Mouse (Mus musculus): ENCODE results near the gene St6galnac4. TPM values are rescaled to one million over a fixed set of nuclear protein-coding genes. Genes with fewer than 3 reads are reported as not detected.
A peak's percentile ranks its signal among the peaks of the same experiment; 100 is the strongest.

Gene St6galnac4
- polyA plus RNA-seq, 1 experiment from 2014 or later = 33.1 TPM

DNA sequence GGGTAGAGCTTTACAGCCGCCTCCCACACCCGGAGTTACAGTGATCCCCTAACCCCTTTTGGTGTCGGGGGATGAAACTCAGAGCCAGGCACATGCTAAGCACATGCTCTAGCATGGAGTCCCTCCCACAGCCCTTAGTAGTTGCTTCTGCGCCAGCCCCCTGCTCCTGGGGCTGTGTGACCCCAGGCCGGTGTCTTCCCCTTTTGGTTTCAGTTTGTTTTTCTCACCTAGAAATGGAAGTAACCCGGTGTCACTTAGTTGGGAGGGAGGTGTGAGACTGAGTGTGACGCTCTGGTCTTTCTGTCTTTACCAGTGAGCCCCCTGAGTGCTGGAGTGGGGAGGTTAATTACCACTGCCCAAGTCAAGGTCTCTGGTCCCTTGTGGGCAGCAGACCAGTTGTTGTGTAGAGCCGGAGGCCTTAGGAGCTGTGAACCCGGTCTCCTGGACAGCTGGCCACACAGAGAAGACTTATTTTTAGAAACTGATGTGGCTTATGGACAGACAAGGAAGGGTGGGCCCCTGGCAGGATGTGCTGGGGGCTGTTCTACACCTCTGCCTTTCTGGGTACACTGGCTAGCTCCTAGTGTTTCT lies 931 bp downstream of the St6galnac4 start:
- H3K4me2 ChIP-seq = peak overlapping the region; percentile 75
- no peaks in the 10 kb centered on the region for H3K9me3 ChIP-seq
- peak overlapping the region; percentile 67 for H3K4me3 ChIP-seq
- no peak for ATAC-seq (ENCODE audit: insufficient number of reproducible peaks, insufficient read depth, low FRiP score, low TSS enrichment, low read depth)
- peaks cover 5% of the 10 kb centered on the region for H3K27me3 ChIP-seq
- 32% methylated on average over 9 of the region's 9 CpGs for WGBS
- peak overlapping the region; percentile 39; the same call in 1 of the 2 replicates for H3K27ac ChIP-seq
- peaks cover 32% of the 10 kb centered on the region for H3K4me1 ChIP-seq
- H3K9ac ChIP-seq = peak overlapping the region; percentile 77
- H3K36me3 ChIP-seq = peaks cover 13% of the 10 kb centered on the region

DNA sequence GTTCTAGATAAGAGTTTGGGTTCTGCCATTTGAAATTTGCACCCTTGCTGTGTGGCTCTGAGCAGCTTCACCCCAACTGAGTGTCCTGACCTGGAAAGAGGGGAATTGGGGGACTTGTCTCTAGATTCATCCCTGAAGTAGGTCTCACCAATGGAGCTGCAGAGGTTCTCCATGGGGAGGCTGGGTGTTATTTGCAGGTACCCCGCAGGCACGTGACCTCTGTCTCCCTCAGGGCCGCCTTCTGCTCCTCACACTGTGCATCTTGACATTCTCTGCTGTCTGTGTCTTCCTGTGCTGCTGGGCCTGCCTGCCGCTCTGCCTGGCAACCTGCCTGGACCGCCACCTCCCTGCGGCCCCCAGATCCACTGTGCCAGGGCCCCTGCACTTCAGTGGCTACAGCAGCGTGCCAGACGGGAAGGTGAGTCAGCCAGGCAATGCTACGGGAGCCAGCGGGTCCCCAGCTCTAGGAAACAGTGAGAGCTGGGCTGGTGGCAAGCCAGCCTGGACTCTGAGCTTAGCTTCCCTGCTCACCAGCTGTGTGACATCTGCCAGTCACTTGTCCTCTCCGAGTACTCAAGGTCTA lies 2.4 kb downstream of the St6galnac4 start:
- 64% methylated on average over 11 of the region's 11 CpGs for WGBS
- Histone ChIP-seq H3K9me3 (no peaks in the 10 kb centered on the region), H3K4me3 (no peak overlapping the region), H3K4me1 (peaks cover 27% of the 10 kb centered on the region), H3K36me3 (peaks cover 25% of the 10 kb centered on the region), H3K9ac (no peak overlapping the region), H3K27me3 (no peaks in the 10 kb centered on the region), H3K4me2 (peak overlapping the region; percentile 75), H3K27ac (no peak overlapping the region)
- no peak for ATAC-seq (ENCODE audit: insufficient number of reproducible peaks, insufficient read depth, low FRiP score, low TSS enrichment, low read depth)

- Histone ChIP-seq H3K36me3 (peaks cover 34% of the 10 kb centered on the region), H3K4me3 (no peak overlapping the region), H3K9ac (no peak overlapping the region), H3K4me2 (no peak overlapping the region), H3K4me1 (peaks cover 27% of the 10 kb centered on the region), H3K27ac (no peak overlapping the region), H3K27me3 (no peaks in the 10 kb centered on the region), H3K9me3 (no peaks in the 10 kb centered on the region)
- ATAC-seq (ENCODE audit: insufficient number of reproducible peaks, insufficient read depth, low FRiP score, low TSS enrichment, low read depth) = no peak
- 73% methylated on average over 10 of the region's 10 CpGs for WGBS
Observed at GRCm38 (mm10) chr2:32590224-32590623, 3.3 kb downstream of the St6galnac4 start.

- H3K4me1 ChIP-seq = peaks cover 27% of the 10 kb centered on the region
- ATAC-seq (ENCODE audit: insufficient number of reproducible peaks, insufficient read depth, low FRiP score, low TSS enrichment, low read depth) = no peak
- 69% methylated on average over 6 of the region's 6 CpGs for WGBS
Observed at GRCm38 (mm10) chr2:32591249-32591648, 4.4 kb downstream of the St6galnac4 start.

DNA sequence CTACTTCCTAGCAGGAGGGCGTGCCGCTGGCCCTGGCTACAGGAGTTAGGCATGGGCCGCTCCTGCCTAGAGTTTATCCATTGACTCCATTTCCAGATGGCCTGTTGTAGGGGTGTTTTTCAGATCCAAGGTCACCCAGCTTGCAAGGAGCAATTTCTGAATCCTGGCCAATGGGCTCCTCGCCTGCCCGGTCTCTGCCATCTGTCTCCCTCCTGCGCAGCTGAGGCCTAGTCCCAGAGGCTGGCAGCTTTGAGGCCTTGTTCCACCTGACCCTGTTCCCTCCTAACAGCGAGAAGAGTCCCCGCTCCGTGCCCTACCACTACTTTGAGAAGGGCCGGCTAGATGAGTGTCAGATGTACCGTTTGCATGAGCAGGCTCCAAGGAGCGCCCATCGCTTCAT lies 9.8 kb downstream of the St6galnac4 start:
- H3K36me3 ChIP-seq = peaks cover 46% of the 10 kb centered on the region
- no peak overlapping the region for H3K9ac ChIP-seq
- H3K4me2 ChIP-seq = no peak overlapping the region
- H3K27me3 ChIP-seq = no peaks in the 10 kb centered on the region
- H3K27ac ChIP-seq = no peak overlapping the region
- no peak for ATAC-seq (ENCODE audit: insufficient number of reproducible peaks, insufficient read depth, low FRiP score, low TSS enrichment, low read depth)
- no peak overlapping the region for H3K4me3 ChIP-seq
- 93% methylated on average over 13 of the region's 13 CpGs for WGBS
- no peaks in the 10 kb centered on the region for H3K9me3 ChIP-seq
- H3K4me1 ChIP-seq = peaks cover 10% of the 10 kb centered on the region

More at GRCm38 (mm10) chr2:32591249-32591648, 4.4 kb downstream of the St6galnac4 start:
- H3K27me3 ChIP-seq = no peaks in the 10 kb centered on the region
- H3K4me3 ChIP-seq = no peak overlapping the region
- H3K27ac ChIP-seq = no peak overlapping the region
- no peaks in the 10 kb centered on the region for H3K9me3 ChIP-seq
- H3K9ac ChIP-seq = no peak overlapping the region
- H3K4me2 ChIP-seq = no peak overlapping the region
- peaks cover 42% of the 10 kb centered on the region for H3K36me3 ChIP-seq

- 90% methylated on average over 5 of the region's 5 CpGs for WGBS
- no peak for ATAC-seq (ENCODE audit: insufficient number of reproducible peaks, insufficient read depth, low FRiP score, low TSS enrichment, low read depth)
- Histone ChIP-seq H3K27me3 (no peaks in the 10 kb centered on the region), H3K4me3 (no peak overlapping the region), H3K9me3 (no peaks in the 10 kb centered on the region), H3K4me2 (no peak overlapping the region), H3K4me1 (peaks cover 15% of the 10 kb centered on the region), H3K27ac (no peak overlapping the region), H3K36me3 (peaks cover 46% of the 10 kb centered on the region), H3K9ac (0 out of 2 replicates have a peak overlapping the region, but pooled peaks have one; percentile 11)
Observed at GRCm38 (mm10) chr2:32597248-32597647, 10.4 kb downstream of the St6galnac4 start.

GRCm38 (mm10) chr2:32597699-32598098 lies 10.8 kb downstream of the St6galnac4 start:
- Histone ChIP-seq H3K36me3 (peaks cover 46% of the 10 kb centered on the region), H3K27ac (no peak overlapping the region), H3K9me3 (no peaks in the 10 kb centered on the region), H3K9ac (no peak overlapping the region), H3K4me3 (no peak overlapping the region), H3K4me2 (no peak overlapping the region), H3K4me1 (peaks cover 19% of the 10 kb centered on the region), H3K27me3 (no peaks in the 10 kb centered on the region)
- WGBS = 86% methylated on average over 5 of the region's 5 CpGs
- ATAC-seq (ENCODE audit: insufficient number of reproducible peaks, insufficient read depth, low FRiP score, low TSS enrichment, low read depth) = no peak

GRCm38 (mm10) chr2:32598506-32598905 lies 11.6 kb downstream of the St6galnac4 start:
- no peaks in the 10 kb centered on the region for H3K27me3 ChIP-seq
- H3K9ac ChIP-seq = no peak overlapping the region
- no peaks in the 10 kb centered on the region for H3K9me3 ChIP-seq
- H3K4me1 ChIP-seq = peaks cover 19% of the 10 kb centered on the region
- H3K4me3 ChIP-seq = no peak overlapping the region
- H3K27ac ChIP-seq = no peak overlapping the region
- WGBS = 89% methylated on average over 8 of the region's 8 CpGs
- ATAC-seq (ENCODE audit: insufficient number of reproducible peaks, insufficient read depth, low FRiP score, low TSS enrichment, low read depth) = no peak
- peaks cover 43% of the 10 kb centered on the region for H3K36me3 ChIP-seq
- H3K4me2 ChIP-seq = no peak overlapping the region

GRCm38 (mm10) chr2:32599409-32599808 lies 12.5 kb downstream of the St6galnac4 start, which contains the start of gene St6galnac6:
TSS of gene St6galnac6 (plus strand) at chr2:32599709.
- ATAC-seq (ENCODE audit: insufficient number of reproducible peaks, insufficient read depth, low FRiP score, low TSS enrichment, low read depth) = no peak
- peaks cover 19% of the 10 kb centered on the region for H3K4me1 ChIP-seq
- 99% methylated on average over 3 of the region's 3 CpGs for WGBS
- no peaks in the 10 kb centered on the region for H3K27me3 ChIP-seq
- no peak within 1 kb of the TSS for H3K4me2 ChIP-seq
- H3K36me3 ChIP-seq = peaks cover 34% of the 10 kb centered on the region
- no peaks in the 10 kb centered on the region for H3K9me3 ChIP-seq
- H3K9ac ChIP-seq = no peak within 1 kb of the TSS
- H3K27ac ChIP-seq = no peak within 1 kb of the TSS
- H3K4me3 ChIP-seq = no peak within 1 kb of the TSS

- Histone ChIP-seq H3K9me3 (no peaks in the 10 kb centered on the region), H3K4me2 (peak overlapping the region; percentile 56), H3K27me3 (no peaks in the 10 kb centered on the region), H3K36me3 (peaks cover 17% of the 10 kb centered on the region), H3K4me1 (peaks cover 22% of the 10 kb centered on the region), H3K27ac (peak overlapping the region; percentile 82), H3K4me3 (no peak overlapping the region), H3K9ac (no peak overlapping the region)
- WGBS = 24% methylated on average over 8 of the region's 8 CpGs
- ATAC-seq (ENCODE audit: insufficient number of reproducible peaks, insufficient read depth, low FRiP score, low TSS enrichment, low read depth) = no peak; the same call in 1 of the 2 replicates
Observed at GRCm38 (mm10) chr2:32601417-32602065, 14.6 kb downstream of the St6galnac4 start.

DNA sequence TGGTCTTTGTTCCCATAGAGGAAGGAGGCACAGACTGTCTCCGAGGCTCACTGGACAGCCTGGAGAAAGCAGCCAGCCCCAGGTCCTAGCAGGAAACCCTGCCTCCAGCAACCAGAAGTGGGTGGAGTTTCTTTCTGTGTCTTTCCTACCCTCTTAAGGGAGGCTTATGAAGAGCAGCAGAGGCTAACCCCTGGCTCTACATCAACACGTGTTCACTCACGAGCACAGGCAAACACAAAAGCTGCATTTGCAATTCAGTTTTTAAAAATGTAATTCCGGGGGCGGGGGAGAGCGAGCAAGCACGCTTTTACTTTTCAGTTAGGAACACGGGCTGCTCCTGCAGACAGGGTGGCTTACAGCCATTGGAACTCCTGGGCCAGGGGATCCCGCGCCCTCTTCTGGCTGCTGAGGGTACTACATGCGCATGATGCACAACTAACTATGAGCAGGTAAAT lies 15.7 kb downstream of the St6galnac4 start:
- peak overlapping the region; percentile 56 for H3K4me2 ChIP-seq
- H3K9ac ChIP-seq = peak overlapping the region; percentile 63
- no peak for ATAC-seq (ENCODE audit: insufficient number of reproducible peaks, insufficient read depth, low FRiP score, low TSS enrichment, low read depth)
- peaks cover 6% of the 10 kb centered on the region for H3K36me3 ChIP-seq
- peak overlapping the region; percentile 30 for H3K4me3 ChIP-seq
- no peaks in the 10 kb centered on the region for H3K9me3 ChIP-seq
- peaks cover 27% of the 10 kb centered on the region for H3K4me1 ChIP-seq
- H3K27me3 ChIP-seq = no peaks in the 10 kb centered on the region
- peak overlapping the region; percentile 82 for H3K27ac ChIP-seq
- under 1% methylated on average over 11 of the region's 11 CpGs for WGBS

GRCm38 (mm10) chr2:32604631-32605030 lies 17.7 kb downstream of the St6galnac4 start:
- Histone ChIP-seq H3K4me3 (no peak overlapping the region), H3K4me1 (peaks cover 45% of the 10 kb centered on the region), H3K4me2 (no peak overlapping the region), H3K27me3 (no peaks in the 10 kb centered on the region), H3K9me3 (no peaks in the 10 kb centered on the region), H3K36me3 (no peaks in the 10 kb centered on the region), H3K9ac (no peak overlapping the region), H3K27ac (no peak overlapping the region)
- ATAC-seq (ENCODE audit: insufficient number of reproducible peaks, insufficient read depth, low FRiP score, low TSS enrichment, low read depth) = no peak
- 48% methylated on average over 10 of the region's 10 CpGs for WGBS

Data from embryonic facial prominence, embryonic 13.5 days (tissue).